19 mouse cellular contexts compared by ENCODE assay signal in genomic region chr17:8769155-8769554, GRCm38 (mm10).
"Had no signal": no experiment of that assay in that cellular context is flagged by ENCODE, and none has a peak within 500 bp of the region (broad histone marks: within the 10 kb centered on the region; RNA-seq: fewer than 3 reads in every experiment).

No protein-coding gene starts in this region.

- H3K4me3 ChIP-seq: midbrain, embryonic 10.5 days; midbrain, embryonic 12.5 days; myocyte; neural tube, embryonic 13.5 days; neural tube, embryonic 15.5 days had no signal

- H3K36me3 ChIP-seq: midbrain, embryonic 10.5 days; midbrain, embryonic 12.5 days; neural tube, embryonic 13.5 days; neural tube, embryonic 15.5 days had no signal

- H3K4me2 ChIP-seq: lung, embryonic 14.5 days; midbrain, embryonic 12.5 days; neural tube, embryonic 13.5 days; neural tube, embryonic 15.5 days had no signal

- ATAC-seq: liver, postnatal 0 days; midbrain, embryonic 16.5 days had no signal

- H3K27me3 ChIP-seq: midbrain, embryonic 12.5 days; neural tube, embryonic 13.5 days; neural tube, embryonic 15.5 days had no signal

- DNase-seq: liver, postnatal 0 days; lung, embryonic 14.5 days; lung, postnatal 10 days; midbrain, embryonic 14.5 days; retina, postnatal 1 day; right cerebral cortex, adult 18-20 months; right cerebral cortex, postnatal 25 days; right cerebral cortex, postnatal 4 days; spleen, adult 18-20 months; thymus, adult 18-20 months; thymus, postnatal 14 days; thymus, postnatal 36 days had no signal

- H3K9me3 ChIP-seq: midbrain, embryonic 12.5 days had no signal

- H3K4me1 ChIP-seq: midbrain, embryonic 10.5 days; midbrain, embryonic 12.5 days; neural tube, embryonic 13.5 days had no signal

- H3K9ac ChIP-seq: liver, postnatal 0 days; lung, embryonic 14.5 days; midbrain, embryonic 12.5 days; neural tube, embryonic 13.5 days; neural tube, embryonic 15.5 days had no signal

- H3K27ac ChIP-seq: macrophage; midbrain, embryonic 10.5 days; midbrain, embryonic 12.5 days; neural tube, embryonic 13.5 days; neural tube, embryonic 15.5 days had no signal
